Mouse (Mus musculus): ENCODE measurements around the gene Itgb4. TPM values are rescaled to one million over a fixed set of nuclear protein-coding genes. Genes with fewer than 3 reads are reported as not detected.

Gene Itgb4
- polyA plus RNA-seq, 1 experiment, result 0.49 TPM

DNA sequence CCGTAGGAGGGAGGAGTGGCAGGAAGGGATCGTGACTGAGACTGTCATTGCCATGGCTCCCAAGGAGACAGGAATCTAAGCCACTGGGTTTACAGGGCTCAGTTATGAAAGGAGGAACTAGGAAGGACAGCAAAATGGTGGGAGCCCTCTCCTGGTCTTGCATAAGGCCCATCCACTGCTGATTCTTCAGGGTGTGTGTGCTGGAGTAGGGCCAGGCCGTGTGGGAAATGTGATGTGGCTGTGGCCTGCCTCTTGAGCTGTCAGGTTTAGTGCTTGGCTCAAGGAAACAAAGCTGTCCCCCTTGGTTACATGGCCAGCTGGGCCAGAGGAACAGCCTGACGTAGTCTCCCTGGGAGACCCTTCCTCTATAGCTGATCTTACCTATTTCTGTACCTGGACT lies 75.7 kb downstream of the Itgb4 start:
- TF ChIP-seq MYOD1 (IDR thresholded peaks at IDR 0.05; ENCODE audit: control insufficient read depth, insufficient read length, low read depth) (no peak), MYOG (IDR thresholded peaks at IDR 0.05; ENCODE audit: control insufficient read depth, extremely low read depth, insufficient read length) (no peak), USF1 (IDR thresholded peaks at IDR 0.05; ENCODE audit: low read depth) (no peak), FOSL1 (IDR thresholded peaks at IDR 0.05; ENCODE audit: insufficient read depth, low read length, poor library complexity, severe bottlenecking) (no peak), CTCF (IDR thresholded peaks at IDR 0.05; ENCODE audit: control insufficient read depth, insufficient read depth, insufficient read length) (no peak)
- Histone ChIP-seq H3ac (ENCODE audit: control insufficient read depth, insufficient read length, low read depth) (no peak overlapping the region), H3K79me3 (ENCODE audit: low read depth) (peaks cover 8% of the 10 kb centered on the region), H3K79me2 (ENCODE audit: control insufficient read depth, insufficient read depth) (peaks cover 19% of the 10 kb centered on the region), H3K27me3 (ENCODE audit: control insufficient read depth, insufficient read depth, insufficient read length) (no peaks in the 10 kb centered on the region), H3K4me3 (ENCODE audit: insufficient read depth, poor library complexity, severe bottlenecking) (no peak overlapping the region), H3K36me3 (ENCODE audit: control insufficient read depth, insufficient read depth) (peaks cover 60% of the 10 kb centered on the region)

DNA sequence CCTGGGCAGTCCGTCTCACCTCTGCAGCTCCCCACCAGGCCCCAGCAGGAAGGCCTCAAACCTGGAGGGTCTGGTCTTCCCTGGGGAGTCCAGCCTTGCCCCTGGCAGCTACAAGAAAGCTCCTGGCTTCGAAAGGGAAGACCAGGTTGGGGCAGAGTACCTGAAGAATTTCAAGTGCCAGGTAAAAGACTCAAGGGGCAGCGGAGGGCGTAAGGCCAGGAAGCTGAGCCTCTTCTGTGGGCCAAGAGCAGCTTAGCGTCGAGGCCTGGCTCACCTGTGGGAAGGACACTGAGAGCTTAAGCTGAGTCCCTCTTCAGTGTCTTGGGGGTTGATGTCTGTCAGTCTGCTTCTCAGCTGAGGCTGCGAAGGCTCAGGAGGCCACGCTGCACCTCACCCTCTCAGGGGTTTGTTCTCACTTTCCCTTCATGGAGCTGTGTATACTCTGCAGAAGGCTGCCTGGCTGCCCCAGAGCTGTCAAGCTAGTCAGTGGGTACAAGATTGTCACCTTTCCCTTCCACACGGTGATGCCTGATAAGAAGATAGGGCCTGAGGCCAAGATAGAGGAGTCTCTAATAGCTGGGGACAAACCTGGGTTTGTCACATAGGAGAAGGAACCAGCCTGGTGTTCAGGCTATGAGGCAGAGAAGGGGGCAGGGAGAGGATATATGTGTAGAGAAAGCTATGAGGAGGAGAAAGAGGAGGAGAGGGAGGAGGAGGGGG lies 79.2 kb downstream of the Itgb4 start:
- no peak overlapping the region for H3K4me3 ChIP-seq (ENCODE audit: insufficient read depth, poor library complexity, severe bottlenecking)
- no peaks in the 10 kb centered on the region for H3K79me3 ChIP-seq (ENCODE audit: low read depth)
- no peaks in the 10 kb centered on the region for H3K27me3 ChIP-seq (ENCODE audit: control insufficient read depth, insufficient read depth, insufficient read length)
- TF ChIP-seq CEBPB (IDR thresholded peaks at IDR 0.05; ENCODE audit: low read depth), result no peak
- TF ChIP-seq MYOD1 (IDR thresholded peaks at IDR 0.05; ENCODE audit: control insufficient read depth, insufficient read length, low read depth), result no peak
- no peak for TF ChIP-seq FOSL1 (IDR thresholded peaks at IDR 0.05; ENCODE audit: insufficient read depth, low read length, poor library complexity, severe bottlenecking)
- TF ChIP-seq MYOG (IDR thresholded peaks at IDR 0.05; ENCODE audit: control insufficient read depth, extremely low read depth, insufficient read length), result no peak
- no peak for TF ChIP-seq USF1 (IDR thresholded peaks at IDR 0.05; ENCODE audit: low read depth)
- peaks cover 76% of the 10 kb centered on the region for H3K36me3 ChIP-seq (ENCODE audit: control insufficient read depth, insufficient read depth)
- H3K79me2 ChIP-seq (ENCODE audit: control insufficient read depth, insufficient read depth), result no peaks in the 10 kb centered on the region
- no peak overlapping the region for H3ac ChIP-seq (ENCODE audit: control insufficient read depth, insufficient read length, low read depth)

DNA sequence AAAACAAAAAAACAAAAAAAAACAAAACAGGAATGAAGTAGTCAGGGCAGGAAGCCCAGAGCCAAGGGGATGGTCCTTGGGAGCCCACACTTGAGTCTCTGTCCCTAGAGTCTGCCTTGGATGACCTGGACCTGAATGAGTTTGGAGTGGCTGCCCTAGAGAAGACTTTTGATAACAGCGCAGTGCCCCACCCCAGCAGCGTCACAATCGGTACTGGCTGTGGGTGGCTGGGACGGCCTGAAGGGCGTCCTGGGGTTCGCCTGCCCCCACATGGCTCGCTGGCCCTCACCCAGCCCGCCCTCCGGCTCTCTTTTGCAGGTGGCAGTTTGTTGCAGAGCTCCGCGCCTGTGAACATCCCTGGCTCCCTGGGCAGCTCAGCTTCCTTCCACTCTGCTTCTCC lies 81.4 kb downstream of the Itgb4 start:
- no peak for TF ChIP-seq MYOD1 (IDR thresholded peaks at IDR 0.05; ENCODE audit: control insufficient read depth, insufficient read length, low read depth)
- TF ChIP-seq USF1 (IDR thresholded peaks at IDR 0.05; ENCODE audit: low read depth), result no peak
- no peak for TF ChIP-seq MYOG (IDR thresholded peaks at IDR 0.05; ENCODE audit: control insufficient read depth, extremely low read depth, insufficient read length)
- no peak for TF ChIP-seq CEBPB (IDR thresholded peaks at IDR 0.05; ENCODE audit: low read depth)
- no peak for TF ChIP-seq CTCF (IDR thresholded peaks at IDR 0.05; ENCODE audit: control insufficient read depth, insufficient read depth, insufficient read length)
- TF ChIP-seq MAX (IDR thresholded peaks at IDR 0.05), result no peak
- no peak for TF ChIP-seq FOSL1 (IDR thresholded peaks at IDR 0.05; ENCODE audit: insufficient read depth, low read length, poor library complexity, severe bottlenecking)
- H3K36me3 ChIP-seq (ENCODE audit: control insufficient read depth, insufficient read depth), result peaks cover 79% of the 10 kb centered on the region
- no peak overlapping the region for H3K4me3 ChIP-seq (ENCODE audit: insufficient read depth, poor library complexity, severe bottlenecking)
- H3K79me2 ChIP-seq (ENCODE audit: control insufficient read depth, insufficient read depth), result no peaks in the 10 kb centered on the region
- H3K79me3 ChIP-seq (ENCODE audit: low read depth), result no peaks in the 10 kb centered on the region
- H3ac ChIP-seq (ENCODE audit: control insufficient read depth, insufficient read length, low read depth), result no peak overlapping the region
- H3K27me3 ChIP-seq (ENCODE audit: control insufficient read depth, insufficient read depth, insufficient read length), result no peaks in the 10 kb centered on the region

DNA sequence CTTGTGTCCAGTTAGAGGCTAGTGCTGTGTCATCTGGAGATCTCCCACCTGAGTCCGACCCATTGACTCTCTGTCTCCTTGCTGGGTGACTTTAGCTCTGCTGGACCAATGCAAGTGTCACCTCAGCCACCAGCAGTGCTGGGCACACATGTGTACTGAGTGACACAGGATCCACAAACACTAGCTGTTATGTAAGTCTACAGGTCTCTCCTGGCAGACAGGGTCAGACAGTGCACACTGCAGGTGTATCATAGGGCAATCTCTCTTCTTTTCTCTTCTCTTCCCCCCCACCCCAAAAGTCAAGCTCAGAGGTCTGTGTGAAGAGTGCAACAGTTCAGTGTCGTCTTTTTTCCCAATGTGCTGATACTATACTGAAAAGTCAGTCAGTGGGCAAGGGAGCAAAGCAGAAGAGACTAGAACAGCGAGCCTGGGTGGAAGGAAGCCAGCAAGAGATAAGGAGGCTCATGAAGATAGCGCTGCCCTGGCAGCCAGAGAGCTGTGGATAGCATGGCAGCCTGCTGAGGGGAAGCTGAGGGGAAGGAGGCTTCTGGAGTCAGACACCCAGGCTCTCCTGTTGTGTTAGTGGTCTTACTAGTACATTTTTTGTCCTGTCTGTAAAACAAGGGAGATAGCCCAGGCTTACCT lies 82.8 kb downstream of the Itgb4 start:
- Histone ChIP-seq H3K4me3 (ENCODE audit: insufficient read depth, poor library complexity, severe bottlenecking) (no peak overlapping the region), H3K36me3 (ENCODE audit: control insufficient read depth, insufficient read depth) (peaks cover 78% of the 10 kb centered on the region)
- TF ChIP-seq MAX (IDR thresholded peaks at IDR 0.05) (no peak), MYOD1 (IDR thresholded peaks at IDR 0.05; ENCODE audit: control insufficient read depth, insufficient read length, low read depth) (no peak), CTCF (IDR thresholded peaks at IDR 0.05; ENCODE audit: control insufficient read depth, insufficient read depth, insufficient read length) (no peak), MYOG (IDR thresholded peaks at IDR 0.05; ENCODE audit: control insufficient read depth, extremely low read depth, insufficient read length) (no peak), CEBPB (IDR thresholded peaks at IDR 0.05; ENCODE audit: low read depth) (no peak)

More for the DNA sequence above, 82.8 kb downstream of the Itgb4 start:
- Histone ChIP-seq H3K79me2 (ENCODE audit: control insufficient read depth, insufficient read depth) (no peaks in the 10 kb centered on the region), H3K79me3 (ENCODE audit: low read depth) (no peaks in the 10 kb centered on the region), H3K27me3 (ENCODE audit: control insufficient read depth, insufficient read depth, insufficient read length) (no peaks in the 10 kb centered on the region), H3ac (ENCODE audit: control insufficient read depth, insufficient read length, low read depth) (no peak overlapping the region)

Other genes with a start within 250 kb of the Itgb4 start
- gene Tmem94, start 209.3 kb upstream of the Itgb4 start, polyA plus RNA-seq (2012; fragmentation: generic; extraction: Trizol), result 14.3 TPM
- gene Caskin2, start 161.1 kb upstream of the Itgb4 start, polyA plus RNA-seq (2012; fragmentation: generic; extraction: Trizol), result 7.3 TPM
- gene Tsen54, start 160.0 kb upstream of the Itgb4 start, polyA plus RNA-seq (2012; fragmentation: generic; extraction: Trizol), result 18.5 TPM
- gene Llgl2, start 150.7 kb upstream of the Itgb4 start, polyA plus RNA-seq (2012; fragmentation: generic; extraction: Trizol), result 0.51 TPM
- gene Myo15b, start 116.3 kb upstream of the Itgb4 start, polyA plus RNA-seq (2012; fragmentation: generic; extraction: Trizol), result not detected
- 0.53 TPM for gene Smim5, start 74.7 kb upstream of the Itgb4 start, polyA plus RNA-seq (2012; fragmentation: generic; extraction: Trizol)
- gene Smim6, start 62.7 kb upstream of the Itgb4 start, polyA plus RNA-seq (2012; fragmentation: generic; extraction: Trizol), result 0.28 TPM
- gene Sap30bp, start 41.4 kb upstream of the Itgb4 start, polyA plus RNA-seq (2012; fragmentation: generic; extraction: Trizol), result 77.6 TPM
- gene Recql5, start 41.2 kb upstream of the Itgb4 start, polyA plus RNA-seq (2012; fragmentation: generic; extraction: Trizol), result 7.6 TPM
- 150 TPM for gene Galk1, start 38.0 kb downstream of the Itgb4 start, polyA plus RNA-seq (2012; fragmentation: generic; extraction: Trizol)
- 633 TPM for gene H3f3b, start 53.3 kb downstream of the Itgb4 start, polyA plus RNA-seq (2012; fragmentation: generic; extraction: Trizol)
- gene Unk, start 55.6 kb downstream of the Itgb4 start, polyA plus RNA-seq (2012; fragmentation: generic; extraction: Trizol), result 14.5 TPM
- gene Unc13d, start 103.3 kb downstream of the Itgb4 start, polyA plus RNA-seq (2012; fragmentation: generic; extraction: Trizol), result 0.43 TPM
- 87.6 TPM for gene Wbp2, start 112.3 kb downstream of the Itgb4 start, polyA plus RNA-seq (2012; fragmentation: generic; extraction: Trizol)
- gene Trim47, start 152.5 kb downstream of the Itgb4 start, polyA plus RNA-seq (2012; fragmentation: generic; extraction: Trizol), result 95.4 TPM
- 2.7 TPM for gene Trim65, start 156.4 kb downstream of the Itgb4 start, polyA plus RNA-seq (2012; fragmentation: generic; extraction: Trizol)
- 121 TPM for gene Mrpl38, start 164.2 kb downstream of the Itgb4 start, polyA plus RNA-seq (2012; fragmentation: generic; extraction: Trizol)
- gene Fbf1, start 193.5 kb downstream of the Itgb4 start, polyA plus RNA-seq (2012; fragmentation: generic; extraction: Trizol), result 46.9 TPM
- gene Ten1, start 224.1 kb downstream of the Itgb4 start, polyA plus RNA-seq (2012; fragmentation: generic; extraction: Trizol), result 48.8 TPM
- gene Acox1, start 224.3 kb downstream of the Itgb4 start, polyA plus RNA-seq (2012; fragmentation: generic; extraction: Trizol), result 22.4 TPM